Mouse (Mus musculus): ENCODE results near the gene Ttc3.

Gene Ttc3

GRCm38 (mm10) chr16:94358091-94358490, 12.3 kb upstream of the Ttc3 start:
- DNase-seq (ENCODE audit: low spot score in 2 of 2), result no peak

GRCm38 (mm10) chr16:94360578-94361350, 9.7 kb upstream of the Ttc3 start:
- DNase-seq (ENCODE audit: low spot score in 2 of 2), result no peak

- DNase-seq (ENCODE audit: low spot score in 2 of 2), result no peak
Observed at GRCm38 (mm10) chr16:94362174-94362873, 8.1 kb upstream of the Ttc3 start.

GRCm38 (mm10) chr16:94363814-94364213, 6.6 kb upstream of the Ttc3 start:
- DNase-seq (ENCODE audit: low spot score in 2 of 2), result no peak

- DNase-seq (ENCODE audit: low spot score in 2 of 2), result no peak
Observed at GRCm38 (mm10) chr16:94365435-94365834, 5.0 kb upstream of the Ttc3 start.

- DNase-seq (ENCODE audit: low spot score in 2 of 2), result no peak
Observed at GRCm38 (mm10) chr16:94369596-94370172, 734 bp upstream of the Ttc3 start.

GRCm38 (mm10) chr16:94370915-94371300, 490 bp downstream of the Ttc3 start:
- DNase-seq (ENCODE audit: low spot score in 2 of 2), result peak; percentile 78 to 81

GRCm38 (mm10) chr16:94371301-94371931, 998 bp downstream of the Ttc3 start, which contains the start of gene Pigp:
TSS of gene Pigp (minus strand) at chr16:94371842.
- DNase-seq (ENCODE audit: low spot score in 2 of 2), result no peak

- DNase-seq (ENCODE audit: low spot score in 2 of 2), result no peak
Observed at GRCm38 (mm10) chr16:94379386-94379785, 9.0 kb downstream of the Ttc3 start.

- peak in 1 of 2 experiments; percentile 29 for DNase-seq (ENCODE audit: low spot score in 2 of 2)
Observed at GRCm38 (mm10) chr16:94383277-94383676, 12.9 kb downstream of the Ttc3 start.

GRCm38 (mm10) chr16:94387690-94388089, 17.3 kb downstream of the Ttc3 start:
- DNase-seq (ENCODE audit: low spot score in 2 of 2), result no peak

GRCm38 (mm10) chr16:94392299-94392698, 21.9 kb downstream of the Ttc3 start:
- no peak for DNase-seq (ENCODE audit: low spot score in 2 of 2)

- no peak for DNase-seq (ENCODE audit: low spot score in 2 of 2)
Observed at GRCm38 (mm10) chr16:94395051-94395450, 24.6 kb downstream of the Ttc3 start.

- DNase-seq (ENCODE audit: low spot score in 2 of 2), result no peak
Observed at GRCm38 (mm10) chr16:94396641-94397040, 26.2 kb downstream of the Ttc3 start.

GRCm38 (mm10) chr16:94399141-94399540, 28.7 kb downstream of the Ttc3 start:
- DNase-seq (ENCODE audit: low spot score in 2 of 2), result no peak

- no peak for DNase-seq (ENCODE audit: low spot score in 2 of 2)
Observed at GRCm38 (mm10) chr16:94401636-94402035, 31.2 kb downstream of the Ttc3 start.

- no peak for DNase-seq (ENCODE audit: low spot score in 2 of 2)
Observed at GRCm38 (mm10) chr16:94402185-94402584, 31.8 kb downstream of the Ttc3 start.

GRCm38 (mm10) chr16:94411287-94411686, 40.9 kb downstream of the Ttc3 start:
- DNase-seq (ENCODE audit: low spot score in 2 of 2), result no peak

- DNase-seq (ENCODE audit: low spot score in 2 of 2), result no peak
Observed at GRCm38 (mm10) chr16:94412198-94412597, 41.8 kb downstream of the Ttc3 start.

GRCm38 (mm10) chr16:94412760-94413159, 42.3 kb downstream of the Ttc3 start:
- no peak for DNase-seq (ENCODE audit: low spot score in 2 of 2)

GRCm38 (mm10) chr16:94414151-94414550, 43.7 kb downstream of the Ttc3 start:
- DNase-seq (ENCODE audit: low spot score in 2 of 2), result no peak

- DNase-seq (ENCODE audit: low spot score in 2 of 2), result peak in 1 of 2 experiments; percentile 10
Observed at GRCm38 (mm10) chr16:94420498-94420897, 50.1 kb downstream of the Ttc3 start.

All from thymus, postnatal 10 days (tissue).